Mouse (Mus musculus) lung, postnatal 0 days (tissue): ENCODE data around the gene Miox. TPM values are rescaled to one million over a fixed set of nuclear protein-coding genes. Genes with fewer than 3 reads are reported as not detected.
A peak's percentile ranks its signal among the peaks of the same experiment; 100 is the strongest.

Source experiments
- ATAC-seq: fragments of 200-750 bp; cut with Nextera tagmentation; 2 replicates; pipeline ENCODE4 v1.8.0; 2017; ENCODE audit warnings: moderate library complexity
- DNase-seq: peaks from one replicate; pipeline ENCODE4 v3.0.0-alpha.2; 2016; ENCODE audit warnings: low spot score
- H3K27ac ChIP-seq: fragments of 300-500 bp; sonication (generic); 2 replicates; pipeline ENCODE4 v1.5.1; 2014; ENCODE audit warnings: antibody characterized with exemption, mild to moderate bottlenecking, low read length, mixed read lengths
- H3K27me3 ChIP-seq: fragments of 300-500 bp; sonication (generic); replicated peaks from 2 replicates; pipeline ENCODE4 v1.6.1; 2014; ENCODE audit warnings: low read length, mixed read lengths; ENCODE audit not compliant: insufficient read depth
- H3K36me3 ChIP-seq: fragments of 300-500 bp; sonication (generic); 2 replicates; pipeline ENCODE4 v1.6.1; 2014; ENCODE audit warnings: low read length, mixed read lengths; ENCODE audit not compliant: insufficient read depth
- H3K4me1 ChIP-seq: fragments of 300-500 bp; sonication (generic); 2 replicates; pipeline ENCODE4 v1.6.1; 2014; ENCODE audit warnings: antibody characterized with exemption, low read depth, low read length, mixed read lengths; ENCODE audit not compliant: insufficient read depth
- H3K4me2 ChIP-seq: fragments of 300-500 bp; sonication (generic); replicated peaks from 2 replicates; pipeline ENCODE4 v1.6.1; 2014; ENCODE audit warnings: low read depth, mild to moderate bottlenecking, low read length, moderate library complexity, mixed read lengths
- H3K4me3 ChIP-seq: fragments of 300-500 bp; sonication (generic); 2 replicates; pipeline ENCODE4 v1.5.1; 2014; ENCODE audit warnings: low read depth, low read length
- H3K9ac ChIP-seq: fragments of 300-500 bp; sonication (generic); replicated peaks from 2 replicates; pipeline ENCODE4 v1.6.1; 2014; ENCODE audit warnings: low read depth, mild to moderate bottlenecking
- H3K9me3 ChIP-seq: fragments of 300-500 bp; sonication (generic); 2 replicates; pipeline ENCODE4 v1.6.1; 2016; ENCODE audit warnings: low read length, mixed read lengths
- CTCF ChIP-seq: IDR thresholded peaks from 2 replicates; pipeline ENCODE4 v1.5.1; 2016; ENCODE audit warnings: antibody characterized with exemption, mild to moderate bottlenecking
- EP300 ChIP-seq: IDR thresholded peaks from 2 replicates; pipeline ENCODE4 v1.6.1; 2016; ENCODE audit warnings: antibody characterized with exemption, mild to moderate bottlenecking, control low read depth
- WGBS: fragments of 180-500 bp; shearing (Covaris S2); extraction: QIAGEN DNeasy Blood & Tissue Kit; methylation state at CpG from one replicate; pipeline ENCODE4 v1.1.7; 2014; 5-methylcytosine and 5-hydroxymethylcytosine counted together
- polyA plus RNA-seq: library from polyadenylated mRNA; unstranded; fragments of >200 nt; fragmentation: Nextera tagmentation; extraction: Ambion mirVana; gene quantifications from 2 replicates; pipeline ENCODE4 v1.2.1, GENCODE M21; 2015

The Miox gene
- polyA plus RNA-seq, 1 experiment from 2014 or later: not detected

GRCm38 (mm10) chr15:89313359-89313758 is 20.8 kb upstream of the Miox start:
- no peaks in the 10 kb centered on the region for H3K27me3 ChIP-seq
- H3K4me2 ChIP-seq: no peak overlapping the region
- no peak for DNase-seq
- H3K9me3 ChIP-seq: no peaks in the 10 kb centered on the region
- no peak overlapping the region for H3K4me3 ChIP-seq
- no peak for ATAC-seq
- peaks cover 9% of the 10 kb centered on the region; the same call in 1 of the 2 replicates for H3K4me1 ChIP-seq
- WGBS: 71% methylated on average over 4 of the region's 4 CpGs
- H3K27ac ChIP-seq: no peak overlapping the region
- TF ChIP-seq EP300 (no peak), CTCF (no peak)
- H3K9ac ChIP-seq: no peak overlapping the region; the same call in 1 of the 2 replicates
- H3K36me3 ChIP-seq: no peaks in the 10 kb centered on the region

GRCm38 (mm10) chr15:89314107-89314506 is 20.1 kb upstream of the Miox start:
- Histone ChIP-seq H3K4me1 (peaks cover 9% of the 10 kb centered on the region; the same call in 1 of the 2 replicates), H3K4me2 (peak overlapping the region; percentile 94), H3K9me3 (no peaks in the 10 kb centered on the region), H3K27me3 (no peaks in the 10 kb centered on the region), H3K36me3 (no peaks in the 10 kb centered on the region), H3K4me3 (peak overlapping the region; percentile 94), H3K27ac (no peak overlapping the region), H3K9ac (peak overlapping the region; percentile 89)
- 29% methylated on average over 3 of the region's 3 CpGs for WGBS
- ATAC-seq (no peak), DNase-seq (no peak)
- no peak for TF ChIP-seq EP300
- TF ChIP-seq CTCF: no peak

GRCm38 (mm10) chr15:89314511-89315189 is 19.5 kb upstream of the Miox start:
- H3K4me1 ChIP-seq: peaks cover 9% of the 10 kb centered on the region; the same call in 1 of the 2 replicates
- peak overlapping the region; percentile 94 for H3K4me2 ChIP-seq
- 1% methylated on average over 49 of the region's 58 CpGs for WGBS
- no peaks in the 10 kb centered on the region for H3K27me3 ChIP-seq
- DNase-seq: peak; percentile 47
- no peaks in the 10 kb centered on the region for H3K36me3 ChIP-seq
- peak overlapping the region; percentile 89 for H3K9ac ChIP-seq
- peak overlapping the region; percentile 62 for H3K27ac ChIP-seq
- peak; percentile 5 for ATAC-seq
- H3K4me3 ChIP-seq: peak overlapping the region; percentile 94
- H3K9me3 ChIP-seq: no peaks in the 10 kb centered on the region
- no peak for TF ChIP-seq EP300
- peak; percentile 46 for TF ChIP-seq CTCF

GRCm38 (mm10) chr15:89315190-89315731 is 18.9 kb upstream of the Miox start, which contains the start of gene Sbf1:
TSS of gene Sbf1 (minus strand) at chr15:89315311.
- no peaks in the 10 kb centered on the region for H3K36me3 ChIP-seq
- no peaks in the 10 kb centered on the region for H3K27me3 ChIP-seq
- peaks cover 9% of the 10 kb centered on the region; the same call in 1 of the 2 replicates for H3K4me1 ChIP-seq
- no peaks in the 10 kb centered on the region for H3K9me3 ChIP-seq
- H3K4me3 ChIP-seq: peak within 1 kb of the TSS; percentile 94
- ATAC-seq: peak; percentile 100
- peak within 1 kb of the TSS; percentile 89 for H3K9ac ChIP-seq
- under 1% methylated on average over 34 of the region's 37 CpGs for WGBS
- H3K4me2 ChIP-seq: peak within 1 kb of the TSS; percentile 94
- peak; percentile 99 for DNase-seq
- no peak for TF ChIP-seq CTCF
- TF ChIP-seq EP300: no peak
- peak within 1 kb of the TSS; percentile 62 for H3K27ac ChIP-seq

- no peak overlapping the region for H3K27ac ChIP-seq
- ATAC-seq: no peak
- no peak for TF ChIP-seq EP300
- TF ChIP-seq CTCF: peak; percentile 50
- WGBS: 66% methylated on average over 11 of the region's 11 CpGs
- H3K4me3 ChIP-seq: no peak overlapping the region
- DNase-seq: no peak
- H3K4me1 ChIP-seq: peaks cover 9% of the 10 kb centered on the region; the same call in 1 of the 2 replicates
- H3K9ac ChIP-seq: no peak overlapping the region
- no peaks in the 10 kb centered on the region for H3K27me3 ChIP-seq
- no peaks in the 10 kb centered on the region for H3K36me3 ChIP-seq
- H3K4me2 ChIP-seq: no peak overlapping the region
- no peaks in the 10 kb centered on the region for H3K9me3 ChIP-seq
These were observed 18.1 kb upstream of the Miox start for GRCm38 (mm10) chr15:89316146-89316545.

- no peak for DNase-seq
- Histone ChIP-seq H3K4me2 (no peak overlapping the region), H3K27ac (no peak overlapping the region), H3K9ac (no peak overlapping the region), H3K36me3 (no peaks in the 10 kb centered on the region), H3K4me1 (no peaks in the 10 kb centered on the region; the same call in 1 of the 2 replicates), H3K9me3 (no peaks in the 10 kb centered on the region), H3K4me3 (no peak overlapping the region), H3K27me3 (no peaks in the 10 kb centered on the region)
- no peak for TF ChIP-seq EP300
- no peak for TF ChIP-seq CTCF
- WGBS: 75% methylated on average over 5 of the region's 8 CpGs
- ATAC-seq: no peak
These were observed 12.9 kb upstream of the Miox start for GRCm38 (mm10) chr15:89321264-89321663.
